Mouse (Mus musculus): ENCODE results near the gene 1810010H24Rik. TPM values are rescaled to one million over a fixed set of nuclear protein-coding genes. Genes with fewer than 3 reads are reported as not detected.
"Not testable (repeated sequence)": the region's sequence is repeated elsewhere in the genome, so short reads cannot be mapped to it uniquely, and the experiment has no call there.

1810010H24Rik gene
- 1 to 10 TPM; 2.3 to 4.7 TPM for total RNA-seq (2021)
- long read RNA-seq, experiment 1, partial matches to known transcripts = 3 of 4 reads
- long read RNA-seq, experiment 1, other reads (novel, unspliced or antisense) = 0 of 4 reads
- long read RNA-seq, experiment 2, partial matches to known transcripts = 2 of 2 reads
- long read RNA-seq, experiment 2, other reads (novel, unspliced or antisense) = 0 of 2 reads

DNA sequence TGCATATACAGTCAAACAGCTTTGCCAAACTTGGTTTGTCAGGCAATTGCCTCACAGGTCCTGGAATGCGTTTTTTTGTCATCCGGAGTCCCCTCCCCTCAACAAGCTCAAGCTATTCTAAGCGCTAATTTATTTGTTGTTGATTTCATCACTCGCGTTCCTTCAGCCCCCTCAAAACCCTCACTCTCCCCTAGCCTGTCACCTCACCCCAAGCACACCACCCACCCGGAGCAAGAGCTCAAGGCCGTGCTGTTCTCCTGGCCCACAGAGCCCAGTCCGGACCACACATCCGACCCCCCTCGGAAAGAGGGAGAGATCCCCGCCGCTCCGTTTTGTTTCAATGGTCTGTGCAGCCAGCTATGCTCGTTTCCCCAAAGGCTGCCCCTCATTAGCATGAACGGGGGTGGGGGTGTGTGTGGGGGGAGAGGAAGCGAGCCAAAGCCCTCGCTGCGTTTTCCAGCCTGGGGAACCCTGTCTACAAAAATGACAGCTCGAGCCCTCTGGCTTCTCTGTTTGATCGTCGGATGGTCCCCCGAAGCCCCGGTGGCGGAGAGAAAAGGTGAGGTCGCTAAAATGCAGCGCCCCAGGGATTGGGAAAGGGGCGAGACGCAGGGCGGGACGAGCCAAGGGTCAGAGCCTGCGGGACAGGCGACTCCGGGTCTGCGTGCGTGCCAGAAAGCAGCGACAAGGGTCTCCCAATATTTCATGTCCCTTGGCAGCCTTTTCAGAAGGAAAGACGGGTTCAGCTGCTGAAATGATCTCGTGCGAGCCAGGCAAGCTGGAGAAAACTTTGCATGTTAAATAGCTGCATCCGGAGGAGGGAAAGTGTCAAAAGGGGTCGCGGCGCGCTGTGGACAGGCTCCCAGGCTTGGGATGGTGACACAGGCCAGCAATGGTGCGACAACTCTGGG lies at the start of gene 1810010H24Rik:
Gene 1810010H24Rik, plus strand, starts transcription at position 271 of the 911 bp plus-strand sequence.
- peak; percentile 33 to 40 for DNase-seq

DNA sequence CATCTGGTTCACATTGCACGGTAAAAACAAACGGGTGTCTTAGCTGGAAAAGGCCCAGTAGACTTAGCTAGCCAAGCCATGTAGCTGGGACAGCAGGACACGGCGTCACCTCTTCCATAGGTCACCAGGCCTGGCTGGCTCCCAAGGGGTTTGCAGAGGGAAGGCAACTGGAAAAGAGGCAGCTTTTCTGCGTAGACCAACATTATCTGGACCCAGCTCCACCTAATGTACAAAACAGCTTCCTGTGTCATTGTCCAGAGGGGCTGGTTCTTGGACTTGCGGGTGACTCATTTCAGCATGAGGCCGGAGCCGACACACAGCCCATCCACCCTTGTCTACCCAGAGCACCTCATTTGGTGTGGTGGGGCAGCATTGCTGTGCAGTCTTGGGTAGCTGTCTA lies 49.3 kb upstream of the 1810010H24Rik start:
- DNase-seq = peak; percentile 69 to 81

DNA sequence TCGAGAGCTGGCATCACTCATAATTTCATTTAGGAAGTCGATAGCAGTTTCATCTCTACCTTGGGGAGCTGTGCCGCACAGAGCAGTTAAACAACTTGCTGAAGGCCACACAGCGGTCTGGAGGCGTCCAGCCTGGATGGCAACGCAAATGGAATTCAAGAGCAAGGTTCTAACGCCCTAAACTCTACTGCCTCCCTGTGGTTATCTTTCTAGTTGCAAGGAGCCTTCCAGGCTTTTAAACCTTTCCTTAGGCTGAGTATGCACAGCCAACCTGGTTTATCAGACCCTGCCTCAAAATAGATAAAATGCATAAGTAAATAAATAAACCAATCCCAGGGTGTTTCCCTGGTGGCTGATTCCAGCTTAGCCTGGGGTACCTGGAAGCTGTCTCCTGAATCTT lies 45.0 kb upstream of the 1810010H24Rik start:
- peak; percentile 47 to 72 for DNase-seq

DNA sequence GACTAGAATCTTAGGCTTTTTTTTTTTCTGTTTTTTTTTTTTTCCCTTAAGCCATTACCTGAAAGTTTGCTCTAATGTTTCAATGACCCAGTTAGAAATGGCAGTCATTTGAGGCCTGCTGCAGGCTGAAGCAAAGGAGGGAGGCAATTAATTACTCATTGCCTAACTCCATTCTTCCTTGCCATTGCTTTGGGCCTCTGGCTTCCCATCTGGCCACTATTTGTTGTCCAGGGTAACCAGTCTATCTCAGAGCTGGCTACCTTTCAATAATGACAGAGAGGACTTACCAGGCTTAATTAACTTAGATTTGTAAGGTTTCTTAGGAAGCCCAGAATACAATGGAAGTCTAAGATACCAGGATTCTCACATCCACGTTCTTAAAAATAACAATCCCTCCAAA lies 43.7 kb upstream of the 1810010H24Rik start:
- no peak for DNase-seq

DNA sequence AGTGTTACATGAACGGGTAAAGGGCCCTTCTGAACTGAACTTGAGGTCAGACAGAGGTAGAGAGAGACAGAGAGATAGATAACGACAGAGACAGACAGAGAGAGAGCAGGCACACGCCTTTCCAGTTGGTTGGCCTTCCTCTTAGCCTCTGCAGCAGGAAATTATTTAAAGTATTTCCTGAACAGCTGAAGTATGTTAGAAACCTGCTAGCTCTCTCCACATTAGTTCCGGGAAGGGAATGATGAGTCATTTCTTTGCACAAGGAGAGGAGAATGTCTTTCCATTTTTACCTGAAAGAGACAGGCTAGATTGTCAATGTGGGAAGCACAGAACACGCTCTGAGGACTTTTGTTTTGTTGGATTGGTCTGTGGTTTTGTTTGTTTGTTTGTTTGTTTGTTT lies 43.1 kb upstream of the 1810010H24Rik start:
- DNase-seq = no peak

DNA sequence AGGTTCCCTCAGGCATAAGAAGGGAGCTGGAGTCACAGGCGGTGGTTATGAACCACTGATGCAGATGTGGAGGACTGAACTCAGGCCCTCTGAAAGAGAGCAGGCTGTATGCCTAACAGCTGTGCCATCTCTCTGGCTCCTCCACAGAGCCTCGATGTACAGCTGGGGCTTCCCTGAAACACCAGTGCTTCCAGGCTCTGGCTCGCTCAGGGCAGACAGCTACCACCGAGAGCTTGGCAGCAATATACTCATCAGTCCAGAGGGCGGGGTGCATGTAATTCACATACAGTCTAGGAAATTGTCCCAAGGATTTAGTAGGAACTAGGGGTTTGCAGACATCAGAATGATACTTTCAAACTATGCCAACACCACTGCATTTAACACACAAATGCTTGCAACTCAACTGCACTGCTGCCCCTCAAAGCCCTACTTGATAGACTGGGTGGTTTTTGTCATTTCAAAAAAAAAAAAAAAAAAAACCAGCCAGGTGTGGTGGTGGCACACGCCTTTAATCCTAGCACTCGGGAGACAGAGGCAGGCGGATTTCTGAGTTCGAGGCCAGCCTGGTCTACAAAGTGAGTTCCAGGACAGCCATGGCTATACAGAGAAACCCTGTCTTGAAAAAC lies 39.4 kb upstream of the 1810010H24Rik start:
- not testable (repeated sequence) for DNase-seq

DNA sequence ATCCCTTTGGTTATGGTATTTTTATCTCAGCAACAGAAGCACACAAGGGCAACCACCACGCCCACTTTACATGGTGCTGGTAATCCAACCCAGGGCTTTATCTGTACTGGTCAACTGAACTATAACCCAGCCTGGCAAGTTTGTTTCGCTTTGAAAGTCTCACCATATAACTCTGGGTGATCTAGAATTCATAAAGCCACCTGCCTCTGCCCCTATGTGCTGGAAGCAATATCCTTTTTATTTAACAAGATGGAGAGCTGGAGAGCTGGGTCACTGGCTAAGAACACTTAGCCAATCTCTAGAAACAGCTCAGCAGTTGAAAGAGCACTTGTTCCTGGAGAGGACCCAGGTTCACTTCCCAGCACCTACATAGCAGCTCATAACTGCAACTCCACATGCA lies 38.1 kb upstream of the 1810010H24Rik start:
- DNase-seq = no peak

DNA sequence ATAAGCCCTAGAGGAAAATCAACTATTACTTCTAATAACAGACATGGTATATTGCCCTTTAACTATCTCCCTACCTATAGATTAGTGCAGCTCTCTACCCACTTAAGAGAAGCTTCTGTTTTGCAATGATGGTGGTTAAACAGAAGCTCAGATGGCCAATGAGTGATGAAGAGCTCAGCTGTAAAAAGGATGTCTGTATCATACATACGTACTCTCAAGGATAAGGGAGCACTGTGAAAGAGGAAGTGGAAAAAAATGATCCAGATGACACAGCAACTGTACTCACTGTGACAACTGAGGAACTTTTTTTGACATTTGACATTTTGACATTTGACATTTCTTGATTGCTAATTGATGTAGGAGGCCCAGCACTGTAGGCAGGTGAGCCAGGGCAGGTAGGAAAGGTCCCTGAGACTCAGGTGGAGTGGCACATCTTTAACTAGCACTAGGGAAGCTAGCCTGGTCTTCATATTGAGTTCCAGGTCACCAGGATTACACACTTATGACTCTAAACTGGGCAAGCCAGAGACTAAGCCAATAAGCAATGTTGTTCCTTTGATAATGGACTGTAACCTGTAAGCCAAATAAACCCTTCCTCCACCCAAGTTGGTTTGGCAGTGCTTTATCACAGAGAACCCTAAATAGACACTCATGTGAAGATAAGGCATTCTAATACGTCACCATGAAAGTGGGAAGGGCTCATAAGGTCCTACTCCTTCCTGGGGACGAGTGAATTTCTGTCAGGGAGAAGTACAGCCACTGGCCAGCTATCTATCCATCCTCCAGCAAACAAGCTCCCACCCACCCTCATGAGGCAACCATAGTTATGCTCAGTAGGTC lies 31.0 kb upstream of the 1810010H24Rik start:
- no peak for DNase-seq

DNA sequence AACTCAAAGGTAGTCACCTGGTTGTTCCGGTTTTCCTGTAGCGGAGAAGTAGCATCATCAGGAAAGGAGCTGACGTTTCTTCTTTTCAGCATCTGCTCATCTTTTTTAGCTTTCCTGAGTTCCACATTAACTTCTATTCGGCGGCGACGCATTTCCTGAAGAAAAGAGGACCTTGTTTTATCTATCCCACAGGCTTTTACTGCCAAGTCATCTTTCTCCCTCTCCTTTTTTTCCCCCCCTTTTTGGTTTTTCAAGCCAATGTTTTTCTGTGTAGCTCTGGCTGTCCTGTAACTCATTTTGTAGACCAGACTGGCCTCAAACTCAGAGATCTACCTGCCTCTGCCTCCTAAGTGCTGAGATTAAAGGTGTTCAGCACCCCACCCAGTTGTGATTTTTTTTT lies 29.0 kb upstream of the 1810010H24Rik start:
- not testable (repeated sequence) for DNase-seq

DNA sequence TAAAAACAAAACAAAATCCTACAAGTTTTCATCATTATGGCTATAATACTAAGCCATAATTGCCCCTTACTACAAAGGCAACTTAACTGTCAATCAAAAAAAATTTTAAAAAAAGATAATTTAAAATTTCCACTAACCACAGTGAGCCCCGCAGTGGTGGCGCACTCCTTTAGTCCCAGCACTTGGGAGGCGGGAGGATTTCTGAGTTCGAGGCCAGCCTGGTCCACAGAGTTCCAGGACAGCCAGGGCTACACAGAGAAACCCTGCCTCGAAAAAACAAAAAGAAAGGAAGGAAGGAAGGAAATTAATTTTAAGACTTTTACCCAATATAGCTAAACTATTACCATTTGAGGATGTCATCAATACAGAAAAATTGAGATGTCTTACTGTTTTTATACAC lies 27.5 kb upstream of the 1810010H24Rik start:
- DNase-seq = no peak

DNA sequence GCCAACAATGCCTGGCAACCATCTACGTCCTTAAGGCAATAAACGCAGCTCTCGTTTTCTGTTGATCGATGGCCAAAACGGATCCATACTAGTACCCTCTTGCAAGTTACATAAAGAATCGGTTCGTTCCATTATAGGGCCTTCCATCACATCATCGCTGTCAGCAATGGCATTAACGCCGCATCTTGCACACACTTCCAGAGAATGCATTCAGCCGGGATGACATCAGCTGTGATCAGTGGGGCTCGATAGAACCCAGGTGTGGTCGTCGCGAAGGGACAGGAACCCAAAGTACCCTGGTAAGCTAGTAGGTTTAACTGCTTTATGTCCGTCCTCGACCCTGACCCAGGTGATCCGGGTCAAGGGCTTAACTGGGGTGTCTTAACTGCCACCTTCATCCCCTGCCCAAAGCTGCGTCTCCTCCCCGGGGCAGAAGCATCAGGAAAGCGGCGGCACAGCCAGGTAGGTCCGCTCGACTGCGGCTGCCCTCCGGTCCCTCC lies 26.8 kb upstream of the 1810010H24Rik start:
- DNase-seq = peak; percentile 28 to 30

DNA sequence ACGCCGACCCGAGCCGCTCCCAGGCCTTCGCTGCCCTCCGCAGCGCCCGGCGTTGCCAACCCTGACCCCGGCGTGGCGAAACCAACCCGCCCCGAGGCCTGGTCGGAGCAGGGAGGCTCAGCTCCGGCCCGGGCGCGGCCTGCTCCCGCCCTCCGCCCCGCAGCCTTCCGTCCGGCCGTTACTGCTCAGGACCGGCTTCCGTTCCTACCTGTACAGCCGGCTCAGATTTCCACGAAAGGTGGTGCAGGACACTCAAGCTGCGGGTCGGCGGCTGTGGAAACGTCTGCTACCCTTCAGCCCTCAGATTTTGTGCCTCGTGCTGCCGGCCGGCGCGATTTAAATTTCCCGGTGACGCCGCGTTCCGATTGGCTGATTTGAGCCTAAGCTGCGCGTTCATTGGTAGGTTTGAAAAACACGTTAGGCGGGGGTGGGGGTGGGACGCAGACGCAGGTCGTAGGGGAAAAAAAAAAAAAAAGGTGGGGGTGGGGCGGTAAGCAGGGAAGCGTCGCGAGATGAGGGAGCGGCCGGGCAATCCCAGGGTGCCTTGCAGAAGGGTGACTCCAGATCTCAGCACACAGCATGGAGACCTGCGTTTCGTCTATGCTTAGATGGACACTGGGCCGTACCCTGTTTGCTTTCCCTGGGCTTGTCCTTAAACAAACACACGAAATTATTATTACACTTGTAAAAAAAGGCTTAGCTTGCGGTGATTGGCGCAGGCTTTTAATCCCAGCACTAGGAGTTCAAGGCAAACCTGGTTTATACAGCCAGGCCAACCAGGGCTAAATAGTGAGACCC lies 26.1 kb upstream of the 1810010H24Rik start, which contains the start of gene Kpna2:
Gene Kpna2, minus strand, starts transcription at position 391 of the 798 bp plus-strand sequence.
- peak; percentile 91 to 93 for DNase-seq

DNA sequence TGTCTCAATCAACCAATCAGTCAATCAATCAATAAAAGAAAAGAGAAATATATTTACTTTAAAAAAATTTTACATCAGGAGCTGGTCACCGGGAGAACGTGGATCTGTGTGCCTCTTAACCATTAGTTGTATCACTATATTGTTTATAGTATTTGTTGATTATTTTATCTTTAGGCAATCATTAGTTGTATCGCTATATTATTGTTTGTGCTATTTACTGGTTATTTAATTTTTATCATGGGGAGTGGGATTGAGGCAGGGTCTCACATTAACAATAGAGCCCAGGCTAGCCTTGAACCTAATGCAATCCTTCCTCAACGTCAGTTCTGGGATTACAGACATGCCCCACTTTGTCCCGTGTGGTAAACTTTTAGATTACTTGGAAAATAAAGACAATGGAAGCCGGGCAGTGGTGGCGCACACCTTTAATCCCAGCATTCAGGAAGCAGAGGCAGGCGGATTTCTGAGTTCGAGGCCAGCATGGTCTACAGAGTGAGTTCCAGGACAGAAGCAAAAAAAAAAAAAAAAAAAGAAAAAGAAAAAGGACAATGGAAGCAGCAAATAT lies 25.4 kb upstream of the 1810010H24Rik start:
- DNase-seq = no peak

DNA sequence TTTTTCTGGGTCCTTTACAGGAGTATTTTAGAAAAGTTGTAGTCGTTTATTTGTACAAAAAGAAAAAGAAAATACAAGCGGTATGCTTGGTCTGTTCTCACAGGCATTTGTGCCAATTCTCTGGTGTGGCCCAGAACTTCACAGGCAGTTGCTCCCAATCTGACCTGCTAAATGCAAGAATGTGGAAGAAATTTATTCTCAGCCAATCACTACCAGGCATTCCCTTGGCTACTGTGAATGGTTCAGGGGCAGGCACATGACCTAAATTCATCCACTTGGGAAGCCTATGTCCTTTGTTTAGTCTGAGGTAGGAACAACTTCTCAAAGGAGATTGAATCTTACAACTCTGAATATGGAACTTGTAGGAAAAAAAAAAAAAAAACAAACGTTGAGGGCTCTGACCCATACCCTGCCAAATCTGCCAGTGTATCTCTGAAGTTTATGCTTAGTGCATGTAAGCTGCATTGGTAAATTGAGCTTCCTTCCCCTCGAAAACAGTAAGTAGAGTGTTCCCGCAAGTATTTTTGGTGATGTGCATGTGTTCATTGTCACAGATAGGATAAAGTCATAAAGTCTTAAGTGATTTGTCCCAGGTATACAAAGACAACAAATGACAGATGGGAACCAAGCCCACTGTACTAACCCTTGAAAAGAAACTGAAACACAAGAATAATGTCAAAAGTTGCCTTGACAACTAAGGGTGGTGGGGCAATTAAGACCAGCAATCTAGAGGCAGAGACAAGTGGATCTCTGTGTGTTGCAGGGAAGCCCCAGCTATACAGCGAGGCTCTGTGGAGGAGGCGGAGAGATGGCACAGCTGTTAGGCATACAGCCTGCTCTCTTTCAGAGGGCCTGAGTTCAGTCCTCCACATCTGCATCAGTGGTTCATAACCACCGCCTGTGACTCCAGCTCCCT lies 23.5 kb upstream of the 1810010H24Rik start:
- DNase-seq = no peak

DNA sequence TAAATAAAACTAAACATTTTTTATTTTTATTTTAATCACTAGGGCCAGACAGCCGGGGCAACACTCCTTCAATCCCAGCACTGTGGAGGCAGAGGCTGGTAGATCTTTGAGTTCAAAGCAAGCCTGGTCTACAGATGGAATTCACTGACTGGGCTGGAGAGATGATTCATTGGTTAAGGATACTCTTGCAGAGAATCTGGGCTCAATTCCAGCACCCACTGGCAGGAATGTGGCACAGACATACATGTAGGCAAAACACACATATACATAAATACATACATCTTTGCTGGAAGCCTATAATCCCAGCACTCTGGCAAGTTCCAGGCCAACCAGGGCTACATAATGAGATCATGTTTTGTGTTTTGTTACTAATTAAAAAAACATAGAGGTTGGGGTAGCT lies 19.9 kb upstream of the 1810010H24Rik start:
- DNase-seq = peak; percentile 32 to 44

DNA sequence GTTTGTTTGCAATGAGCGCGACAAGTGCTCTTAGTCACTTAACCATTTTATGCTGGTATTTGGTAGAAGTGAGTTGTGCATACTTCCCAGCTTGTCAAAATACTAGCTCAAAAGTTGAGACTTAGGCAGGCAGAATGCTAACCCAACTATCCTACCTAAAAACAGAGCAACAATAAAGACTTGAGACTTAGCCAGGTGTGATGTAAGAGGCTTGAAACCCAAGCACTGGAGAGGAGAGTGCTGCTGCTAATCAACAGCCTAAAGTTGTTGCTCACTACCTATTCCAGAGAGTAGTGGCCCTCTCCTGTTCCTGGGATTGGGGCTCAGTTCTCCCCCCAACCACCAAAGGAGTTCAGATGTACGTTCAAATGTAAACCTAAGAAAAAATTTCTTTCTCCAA lies 15.0 kb upstream of the 1810010H24Rik start:
- no peak for DNase-seq

DNA sequence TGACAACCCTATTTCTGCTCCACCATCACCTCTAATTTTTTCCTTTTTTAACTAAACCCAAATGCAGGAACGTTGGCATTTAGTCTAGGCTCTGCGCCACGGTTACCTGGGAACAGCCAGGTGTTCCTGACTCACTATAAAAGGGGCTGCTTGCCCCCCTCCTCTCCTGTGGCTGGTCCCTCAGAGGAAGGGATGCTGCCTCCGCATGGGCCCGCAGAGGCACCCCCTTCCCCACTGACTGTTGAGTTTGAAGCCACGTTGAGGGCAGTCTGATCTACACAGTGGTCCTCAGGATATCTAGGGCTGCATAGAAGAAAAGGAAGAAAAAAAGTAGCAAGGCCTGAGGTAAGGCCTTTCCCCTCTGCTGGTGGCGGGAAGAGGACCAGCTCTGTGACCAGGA lies 14.3 kb upstream of the 1810010H24Rik start:
- no peak for DNase-seq

DNA sequence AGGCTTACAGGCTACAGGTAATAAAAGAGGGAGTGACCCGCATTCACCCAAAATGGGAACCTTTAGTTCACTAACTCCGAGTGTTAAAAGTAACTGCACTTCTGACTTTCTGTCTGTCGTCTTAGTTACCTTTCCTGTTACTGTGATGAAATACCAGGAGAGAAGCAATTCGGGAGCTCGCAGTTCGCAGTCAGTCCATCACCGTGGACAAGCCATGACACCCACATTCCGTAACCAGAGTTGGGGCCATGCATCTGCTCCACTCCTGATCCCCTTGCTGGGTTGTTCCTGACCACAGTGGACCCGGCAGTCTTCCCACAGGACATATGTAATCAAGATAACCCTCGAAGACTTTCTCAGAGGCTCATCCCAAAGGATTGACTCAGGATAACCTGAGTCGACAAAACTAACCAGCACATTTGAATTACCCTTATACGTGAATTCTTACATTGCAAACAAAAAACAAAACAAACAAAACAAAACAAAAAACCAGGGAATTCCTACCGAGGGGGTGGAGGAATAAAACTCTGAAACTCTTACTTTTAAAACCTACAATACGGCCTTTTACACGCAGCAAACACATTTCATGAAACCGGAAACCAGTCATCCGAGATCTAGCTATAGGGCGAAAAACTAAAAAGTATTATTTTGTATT lies 13.7 kb upstream of the 1810010H24Rik start:
- no peak for DNase-seq
